Mouse (Mus musculus): ENCODE data around the gene Mcam.

DNA sequence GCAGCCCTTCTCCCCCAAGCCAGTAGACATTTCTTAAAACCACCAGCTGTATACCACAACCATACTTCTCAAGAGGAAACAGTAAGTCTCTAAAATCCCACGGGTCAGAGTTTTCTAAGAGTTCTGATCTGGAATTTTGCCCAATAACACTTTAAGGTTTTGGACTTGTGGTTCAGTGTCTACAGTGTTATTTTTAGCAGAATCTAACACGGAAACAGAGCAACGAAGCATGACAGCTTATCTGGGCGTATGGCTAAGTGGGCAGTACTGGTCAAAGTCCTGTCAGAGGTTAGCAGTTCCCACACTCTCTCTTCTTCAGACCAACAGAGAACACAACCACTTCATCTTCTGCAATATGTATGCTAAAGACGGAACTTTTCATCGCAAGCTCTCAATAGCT, 41.3 kb downstream of the Mcam start:
- no peak for TF ChIP-seq CTCF (IDR thresholded peaks at IDR 0.05; ENCODE audit: low read depth, low read length)
- TF ChIP-seq POLR2A (IDR thresholded peaks at IDR 0.05; ENCODE audit: borderline replicate concordance, low read depth, low read length): no peak
